Mouse (Mus musculus): ENCODE measurements around the gene Phc2. TPM values are rescaled to one million over a fixed set of nuclear protein-coding genes. Genes with fewer than 3 reads are reported as not detected.

Gene Phc2
- polyA plus RNA-seq, 1 experiment, result 115 TPM

DNA sequence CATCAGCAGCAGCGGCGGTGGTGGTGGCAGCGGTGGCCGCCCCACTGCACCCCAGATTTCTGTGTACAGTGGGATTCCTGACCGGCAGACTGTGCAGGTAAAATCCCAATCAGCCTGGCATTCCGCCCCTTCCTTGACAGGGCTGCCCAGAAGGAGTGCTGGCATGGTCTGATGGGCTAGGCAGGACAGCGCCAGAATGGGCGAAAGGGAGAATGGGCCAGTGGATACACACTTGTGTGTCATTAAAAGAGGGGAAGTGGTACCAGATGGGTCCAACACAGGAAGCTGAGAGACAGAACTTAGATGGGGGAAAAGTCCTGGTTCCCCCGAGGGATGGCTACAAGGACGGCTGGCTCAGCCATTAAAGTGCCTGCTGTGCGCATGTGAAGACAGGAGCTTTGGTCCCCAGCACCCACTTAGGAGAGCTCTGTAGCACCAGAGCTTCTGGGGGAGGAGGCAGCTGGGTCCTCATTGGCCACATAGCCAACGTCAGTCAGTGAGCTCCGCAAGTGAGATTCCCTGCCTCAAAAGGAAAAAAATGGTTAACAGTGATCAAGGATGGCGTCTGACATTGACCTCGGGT, 50.7 kb downstream of the Phc2 start:
- no peak for TF ChIP-seq GATA1 (IDR thresholded peaks at IDR 0.05; ENCODE audit: low read length)

- TF ChIP-seq GATA1 (IDR thresholded peaks at IDR 0.05; ENCODE audit: low read length), result no peak
These were observed 52.1 kb downstream of the Phc2 start for GRCm38 (mm10) chr4:128706626-128707025.

GRCm38 (mm10) chr4:128707384-128707783, 52.9 kb downstream of the Phc2 start:
- TF ChIP-seq GATA1 (IDR thresholded peaks at IDR 0.05; ENCODE audit: low read length), result no peak

GRCm38 (mm10) chr4:128709061-128709780, 54.7 kb downstream of the Phc2 start:
- no peak for TF ChIP-seq GATA1 (IDR thresholded peaks at IDR 0.05; ENCODE audit: low read length)

DNA sequence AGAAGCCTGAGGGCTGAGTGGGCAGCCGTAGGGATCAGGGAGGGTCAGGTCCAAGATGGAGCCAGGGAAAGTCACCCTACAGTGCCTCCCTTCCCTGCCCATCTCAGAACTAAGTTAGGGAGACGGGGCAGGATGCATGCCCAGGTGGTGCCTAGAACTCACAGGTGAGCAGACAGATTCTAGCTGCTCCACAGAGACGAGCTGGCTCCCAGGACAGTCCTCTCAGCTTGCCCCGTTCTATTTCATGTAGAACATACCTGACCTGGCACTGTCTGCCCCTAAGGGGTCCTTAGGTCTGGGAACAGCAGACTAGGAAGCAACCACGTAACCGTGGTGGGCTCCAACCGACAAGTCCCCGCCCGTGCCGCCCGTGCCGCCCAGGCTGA, 55.3 kb downstream of the Phc2 start:
- TF ChIP-seq GATA1 (IDR thresholded peaks at IDR 0.05; ENCODE audit: low read length), result no peak

DNA sequence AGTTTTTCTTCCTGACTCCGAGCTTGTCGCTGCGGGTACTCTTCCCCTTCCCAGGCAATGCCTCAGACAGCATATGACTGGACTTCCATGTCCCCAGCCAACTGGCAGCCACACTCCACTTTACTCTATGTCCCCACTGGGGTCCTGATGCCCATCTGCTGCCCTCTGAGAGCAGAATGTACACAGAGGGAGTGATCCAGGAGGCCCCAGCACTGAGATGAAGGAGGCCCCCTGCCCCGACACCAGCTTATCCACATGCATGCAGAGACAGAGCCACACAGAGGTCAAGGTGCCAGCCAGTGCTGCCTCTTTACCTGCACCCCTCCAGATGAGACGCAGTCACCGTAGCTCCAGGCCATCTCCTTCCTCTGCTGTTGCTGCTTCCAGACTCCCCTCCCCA, 55.8 kb downstream of the Phc2 start:
- no peak for TF ChIP-seq GATA1 (IDR thresholded peaks at IDR 0.05; ENCODE audit: low read length)

- TF ChIP-seq GATA1 (IDR thresholded peaks at IDR 0.05; ENCODE audit: low read length), result no peak
These were observed 56.3 kb downstream of the Phc2 start for GRCm38 (mm10) chr4:128710800-128711199.

DNA sequence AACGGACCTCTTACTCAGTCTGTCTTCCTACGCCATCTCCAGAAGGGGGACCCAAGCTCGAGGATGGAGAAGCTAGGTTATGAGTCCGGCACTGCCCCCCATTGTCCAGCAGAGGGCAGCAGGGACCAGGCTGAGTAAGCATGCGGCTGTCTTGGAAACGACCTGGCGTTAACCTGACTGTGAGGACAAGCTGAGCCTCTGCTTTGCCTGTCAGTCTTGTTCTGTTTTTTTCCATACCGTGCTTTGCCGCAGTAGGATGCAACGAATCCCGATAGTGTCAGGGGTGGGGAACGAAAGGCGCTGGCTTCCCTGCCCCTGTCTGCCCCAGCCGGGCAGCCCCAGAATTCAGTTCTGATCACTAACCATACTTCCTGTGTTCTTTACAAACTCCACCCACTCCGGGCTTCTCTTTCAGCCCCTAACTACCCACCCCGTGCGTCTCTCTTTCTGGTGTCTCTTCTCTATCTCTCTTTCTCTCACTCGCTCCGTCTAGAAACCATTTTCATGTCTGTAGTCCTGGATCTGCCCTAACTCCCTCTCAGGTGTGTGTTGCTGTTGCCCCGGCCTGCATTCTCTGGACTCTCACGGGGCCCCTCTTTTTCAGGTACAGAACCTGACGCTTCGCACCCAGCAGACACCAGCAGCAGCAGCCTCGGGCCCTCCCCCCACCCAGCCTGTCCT, 57.1 kb downstream of the Phc2 start:
- no peak for TF ChIP-seq GATA1 (IDR thresholded peaks at IDR 0.05; ENCODE audit: low read length)

- no peak for TF ChIP-seq GATA1 (IDR thresholded peaks at IDR 0.05; ENCODE audit: low read length)
These were observed 57.7 kb downstream of the Phc2 start for GRCm38 (mm10) chr4:128712136-128712655.

DNA sequence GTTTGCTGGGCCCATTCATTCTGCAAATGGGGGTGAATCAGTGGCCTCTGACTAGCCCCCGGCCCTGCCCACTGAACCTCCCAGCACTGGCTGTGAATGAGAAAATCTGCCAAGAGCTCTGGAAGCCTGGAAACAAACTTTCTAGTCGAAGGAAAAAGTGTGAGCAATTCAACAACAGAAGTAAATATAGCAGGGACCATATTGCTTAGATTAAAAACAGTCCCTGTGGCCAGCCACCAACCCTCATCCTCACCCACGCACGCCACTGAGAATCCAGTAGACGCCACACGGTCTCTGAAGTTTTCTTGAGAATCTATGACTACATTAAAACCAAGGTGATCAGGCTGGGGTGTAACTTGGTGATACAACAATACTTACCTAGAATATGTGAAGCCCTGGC, 58.4 kb downstream of the Phc2 start:
- no peak for TF ChIP-seq GATA1 (IDR thresholded peaks at IDR 0.05; ENCODE audit: low read length)

DNA sequence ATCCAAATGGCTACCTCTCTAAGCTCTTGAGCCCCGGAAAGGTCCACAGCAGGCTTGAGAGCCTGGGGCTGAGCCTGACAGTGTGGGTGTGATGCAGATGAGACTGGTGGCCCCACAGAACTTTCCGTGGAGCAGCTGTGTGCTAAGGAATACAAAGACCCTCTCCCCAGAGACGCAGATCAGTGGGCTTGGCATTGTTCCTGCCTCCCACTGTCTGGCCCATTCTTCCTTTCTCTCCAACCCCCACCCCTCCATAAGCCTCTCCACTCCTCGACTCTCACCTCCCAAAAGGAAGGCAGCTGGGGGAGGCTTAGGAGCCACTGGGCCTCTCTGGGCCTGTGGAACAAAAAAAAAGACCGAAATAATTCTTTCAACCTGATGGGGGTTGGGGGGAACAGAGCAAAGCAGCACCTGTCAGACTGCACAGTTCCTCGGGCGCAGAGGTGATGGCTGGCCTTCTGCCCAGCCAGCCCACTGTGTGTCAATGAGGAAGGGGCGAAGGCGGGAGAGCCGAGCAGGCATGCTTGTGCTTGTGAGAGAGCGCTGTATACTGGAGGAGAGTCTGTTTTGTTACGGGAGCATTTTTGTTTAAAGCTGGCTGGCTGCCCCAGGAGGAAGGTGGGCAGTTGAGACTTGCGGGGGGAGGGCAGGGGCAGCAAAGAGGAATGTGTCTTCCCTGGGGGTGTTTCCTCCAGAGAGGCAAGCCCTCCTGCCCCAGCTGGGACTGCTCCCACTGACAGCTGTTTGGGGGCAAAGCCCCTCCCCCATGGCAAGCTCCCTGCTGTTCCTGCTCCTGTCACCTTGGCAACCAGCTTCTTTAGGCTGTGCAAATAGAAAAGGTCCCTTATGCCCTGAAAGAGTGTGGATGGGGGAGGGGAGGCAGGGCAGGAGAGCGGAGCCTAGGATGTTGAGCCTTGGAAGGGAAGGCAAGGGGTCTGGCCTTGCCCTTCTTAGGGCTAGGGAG, 61.0 kb downstream of the Phc2 start:
- TF ChIP-seq GATA1 (IDR thresholded peaks at IDR 0.05; ENCODE audit: low read length), result no peak

DNA sequence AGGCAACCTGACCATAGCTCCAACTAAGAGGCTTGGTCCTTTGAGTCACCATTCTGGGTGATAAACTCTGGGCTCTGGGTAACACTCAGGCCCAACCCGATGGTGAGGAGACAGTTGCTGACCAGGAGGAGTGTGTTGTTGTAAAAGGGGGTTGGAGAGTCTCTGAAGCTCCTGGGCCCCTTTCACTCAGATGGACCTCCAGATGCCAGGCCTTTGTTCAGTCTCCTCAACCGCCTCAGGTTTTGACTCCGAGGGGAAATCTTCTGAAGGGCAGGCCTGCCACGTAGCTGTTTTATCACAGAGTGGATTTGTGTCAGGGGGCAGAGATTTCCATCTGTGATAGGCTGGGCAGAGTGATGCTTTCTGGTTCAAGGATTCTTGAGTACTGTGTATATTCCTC, 61.8 kb downstream of the Phc2 start:
- TF ChIP-seq GATA1 (IDR thresholded peaks at IDR 0.05; ENCODE audit: low read length), result no peak

DNA sequence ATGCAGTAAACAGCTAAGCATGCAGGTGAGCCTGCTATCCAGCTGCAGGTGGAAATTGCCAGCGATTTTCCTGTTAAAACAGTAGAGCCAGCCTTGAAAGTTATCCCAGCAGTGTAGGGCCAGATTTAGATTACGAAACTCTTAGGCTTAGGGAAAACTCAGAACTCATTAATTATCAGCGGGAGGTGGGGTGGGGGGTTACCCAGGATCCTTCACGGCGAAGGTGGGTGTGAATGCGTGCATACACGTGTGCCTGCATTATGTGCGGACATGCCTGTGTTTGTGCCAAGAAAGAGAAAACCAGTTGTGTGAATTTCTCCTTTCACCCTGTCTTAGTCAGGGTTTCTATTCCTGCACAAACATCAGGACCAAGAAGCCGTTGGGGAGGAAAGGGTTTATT, 62.2 kb downstream of the Phc2 start:
- no peak for TF ChIP-seq GATA1 (IDR thresholded peaks at IDR 0.05; ENCODE audit: low read length)

- TF ChIP-seq GATA1 (IDR thresholded peaks at IDR 0.05; ENCODE audit: low read length), result no peak
These were observed 65.6 kb downstream of the Phc2 start for GRCm38 (mm10) chr4:128720110-128720509.

DNA sequence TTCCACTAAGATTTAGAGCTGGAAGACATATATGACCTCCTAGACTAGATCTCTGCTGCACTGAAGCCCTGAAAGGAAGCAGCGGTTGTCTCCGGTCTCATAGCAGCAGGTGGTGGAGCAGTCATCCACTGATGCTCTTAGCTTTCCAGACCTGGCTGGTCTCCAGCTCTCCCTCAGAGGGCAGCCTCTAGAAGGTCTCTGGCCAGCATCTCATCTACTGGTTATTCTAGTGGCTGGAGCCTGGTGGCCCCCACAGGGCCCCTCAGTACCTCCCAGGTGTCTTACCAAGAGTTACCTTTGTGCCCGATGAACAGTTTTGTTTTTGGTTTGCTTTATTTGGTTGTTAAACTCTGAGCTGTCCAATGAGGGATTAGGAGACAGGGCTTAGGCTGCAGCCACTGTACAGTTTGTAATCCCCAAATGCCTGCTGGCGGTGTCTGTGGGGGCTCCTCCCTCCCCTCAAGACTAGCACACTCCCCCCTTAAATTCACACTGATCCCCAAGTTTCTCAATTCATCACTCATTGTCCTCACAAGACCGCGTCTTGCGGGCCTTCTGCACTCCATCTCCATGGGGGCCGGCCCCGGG, 66.7 kb downstream of the Phc2 start:
- TF ChIP-seq GATA1 (IDR thresholded peaks at IDR 0.05; ENCODE audit: low read length), result no peak
